Comparison of ENCODE assay signal across 31 mouse cellular contexts in genomic region chr5:25535566-25535965, GRCm38 (mm10). TPM values are rescaled to one million over a fixed set of nuclear protein-coding genes. Genes with fewer than 3 reads are reported as not detected.
"Had no signal": no experiment of that assay in that cellular context is flagged by ENCODE, and none has a peak within 500 bp of the region (broad histone marks: within the 10 kb centered on the region; RNA-seq: fewer than 3 reads in every experiment).

No protein-coding gene starts in this region.

- ATAC-seq: hindbrain, embryonic 16.5 days; inflammation-experienced regulatory T-cells, adult 6 months; intestine, embryonic 16.5 days; liver, postnatal 0 days had no signal

- H3K9ac ChIP-seq: heart, embryonic 13.5 days; heart, embryonic 15.5 days; hindbrain, embryonic 12.5 days; hindbrain, embryonic 14.5 days; limb, embryonic 12.5 days; liver, embryonic 13.5 days; liver, embryonic 15.5 days; liver, postnatal 0 days had no signal

- H3K9me3 ChIP-seq: hindbrain, embryonic 10.5 days; limb, embryonic 10.5 days; liver, embryonic 13.5 days; liver, embryonic 15.5 days had no signal

- H3K4me3 ChIP-seq: gastrocnemius, adult 2 months; heart, embryonic 13.5 days; heart, embryonic 15.5 days; hindbrain, embryonic 10.5 days; hindbrain, embryonic 12.5 days; layer of hippocampus, adult 2 months; limb, embryonic 10.5 days; limb, embryonic 12.5 days; liver, embryonic 13.5 days; liver, embryonic 15.5 days had no signal

- DNase-seq: gastrocnemius, adult 2 months; gastrocnemius, postnatal 10 days; gastrocnemius, postnatal 25 days; heart, postnatal 4 days; kidney, adult 18-20 months; kidney, adult 8-10 months; kidney, postnatal 10 days; kidney, postnatal 25 days; kidney, postnatal 4 days; liver; liver, embryonic 13.5 days; liver, postnatal 0 days had no signal

- H3K27me3 ChIP-seq: heart, embryonic 13.5 days; heart, embryonic 15.5 days; hindbrain, embryonic 12.5 days; liver, embryonic 13.5 days; liver, embryonic 15.5 days had no signal

- H3K27ac ChIP-seq: gastrocnemius, adult 2 months; heart, embryonic 13.5 days; heart, embryonic 15.5 days; hindbrain, embryonic 10.5 days; hindbrain, embryonic 12.5 days; hindbrain, embryonic 14.5 days; layer of hippocampus, adult 2 months; limb, embryonic 10.5 days; limb, embryonic 12.5 days; liver, embryonic 13.5 days; liver, embryonic 15.5 days had no signal

- H3K4me2 ChIP-seq: heart, embryonic 11.5 days; heart, embryonic 13.5 days; heart, embryonic 15.5 days; hindbrain, embryonic 12.5 days; hindbrain, embryonic 14.5 days; limb, embryonic 12.5 days; liver, embryonic 11.5 days; liver, embryonic 13.5 days; liver, embryonic 15.5 days had no signal

- H3K4me1 ChIP-seq: limb, embryonic 10.5 days; limb, embryonic 12.5 days had no signal

- H3K36me3 ChIP-seq: heart, embryonic 13.5 days; heart, embryonic 15.5 days; hindbrain, embryonic 10.5 days; hindbrain, embryonic 12.5 days; limb, embryonic 10.5 days; limb, embryonic 12.5 days; liver, embryonic 13.5 days; liver, embryonic 15.5 days had no signal

RNA-seq across cellular contexts. Expression of gene Cct8l1, which starts 19.7 kb away (rescaled TPM):
- total RNA-seq: gastrocnemius, postnatal 10 days; gastrocnemius, postnatal 4 days; granulocyte monocyte progenitor cell, adult 5-6 weeks; heart, postnatal 4 days had no signal
- polyA plus RNA-seq: heart, embryonic 11.5 days; heart, embryonic 13.5 days; heart, embryonic 15.5 days; heart, postnatal 0 days; hindbrain, embryonic 10.5 days; hindbrain, embryonic 14.5 days; intestine, embryonic 16.5 days; kidney, embryonic 14.5 days; kidney, embryonic 16.5 days; limb, embryonic 10.5 days; limb, embryonic 12.5 days; liver, embryonic 11.5 days; liver, embryonic 13.5 days; liver, postnatal 0 days had no signal
